Mouse (Mus musculus) ovary, postnatal 10 days (tissue): ENCODE data around the gene Elfn2.

Experiments used
- DNase-seq: peaks from one replicate; pipeline ENCODE4 v3.0.0; 2022; ENCODE audit warnings: low spot score

Gene Elfn2

DNA sequence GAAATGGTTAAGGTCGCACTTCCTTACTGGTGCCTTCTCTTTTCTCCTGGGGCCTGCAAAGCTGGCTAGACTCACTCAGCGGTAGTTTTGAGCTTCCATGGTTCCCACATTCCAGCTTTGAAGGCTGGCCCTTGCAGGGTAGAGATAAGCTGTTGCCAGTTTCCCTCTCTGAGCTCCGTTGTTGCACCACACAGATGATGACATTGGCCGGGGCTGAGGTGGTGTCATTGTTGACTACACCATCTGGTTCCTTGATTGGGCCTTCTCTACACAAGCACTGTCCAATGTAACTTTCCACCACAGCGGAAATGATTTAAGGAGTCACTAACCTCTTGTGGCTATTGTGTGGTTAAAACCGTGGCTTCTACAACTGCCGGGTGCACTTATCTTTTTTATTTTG is 2.0 kb upstream of the Elfn2 start:
- no peak for DNase-seq

DNA sequence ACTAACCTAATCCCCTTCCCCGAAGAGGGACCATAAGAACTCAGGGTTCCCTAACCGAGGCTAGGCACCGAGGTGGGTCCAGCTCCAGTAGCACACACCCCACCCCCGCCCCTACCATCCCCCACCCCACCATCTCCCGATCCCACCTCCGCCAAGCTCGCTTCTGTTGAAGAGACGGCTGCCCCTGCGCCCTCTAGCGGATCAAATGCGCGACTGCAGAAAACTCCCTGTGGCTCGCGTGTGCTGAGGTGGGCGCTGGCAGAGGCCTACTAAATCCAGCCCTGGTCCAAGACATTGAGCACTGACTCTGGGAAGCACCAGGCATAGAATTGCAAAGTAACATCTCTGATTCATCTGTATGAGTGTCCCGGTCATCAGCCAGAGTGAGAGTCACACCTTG is 1.5 kb upstream of the Elfn2 start:
- no peak for DNase-seq

DNA sequence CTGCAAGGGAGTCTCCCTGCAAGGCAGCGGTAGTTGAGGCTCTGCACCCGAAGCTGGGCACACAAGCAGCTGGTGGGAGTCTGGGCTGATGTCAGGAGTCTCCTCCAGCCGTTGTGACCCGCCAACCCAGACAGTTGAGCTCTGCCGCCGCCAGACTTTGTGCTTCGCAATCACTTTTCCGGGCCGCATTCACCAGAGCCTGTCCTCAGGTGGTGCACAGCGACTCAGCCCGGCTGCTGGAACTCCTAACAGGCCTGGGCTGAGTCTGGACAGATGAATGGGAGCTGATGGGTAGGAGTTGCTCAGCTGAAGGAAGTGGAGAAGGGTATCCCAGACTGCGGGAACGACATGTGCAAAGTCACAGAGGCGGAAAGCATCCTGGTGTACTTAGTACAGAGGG is 845 bp upstream of the Elfn2 start:
- DNase-seq, result no peak

DNA sequence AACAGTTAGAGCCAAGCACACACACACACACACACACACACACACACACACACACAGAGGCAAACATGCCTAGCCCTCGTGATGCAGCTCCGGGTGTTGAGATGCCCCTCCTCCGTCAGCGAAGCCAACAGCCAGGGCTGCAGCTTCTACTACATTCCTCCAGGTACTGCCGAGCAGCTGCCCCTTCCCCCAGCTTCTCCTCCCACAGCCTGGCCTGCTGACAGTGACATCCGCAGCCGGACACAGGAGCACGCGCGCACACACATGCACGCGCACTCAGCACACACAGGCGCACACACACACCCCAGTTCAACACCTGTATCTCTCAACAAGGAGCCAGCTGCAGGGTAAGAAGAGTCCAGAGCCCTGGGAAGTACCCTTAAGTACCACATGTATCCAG is 1.6 kb downstream of the Elfn2 start:
- DNase-seq, result no peak

DNA sequence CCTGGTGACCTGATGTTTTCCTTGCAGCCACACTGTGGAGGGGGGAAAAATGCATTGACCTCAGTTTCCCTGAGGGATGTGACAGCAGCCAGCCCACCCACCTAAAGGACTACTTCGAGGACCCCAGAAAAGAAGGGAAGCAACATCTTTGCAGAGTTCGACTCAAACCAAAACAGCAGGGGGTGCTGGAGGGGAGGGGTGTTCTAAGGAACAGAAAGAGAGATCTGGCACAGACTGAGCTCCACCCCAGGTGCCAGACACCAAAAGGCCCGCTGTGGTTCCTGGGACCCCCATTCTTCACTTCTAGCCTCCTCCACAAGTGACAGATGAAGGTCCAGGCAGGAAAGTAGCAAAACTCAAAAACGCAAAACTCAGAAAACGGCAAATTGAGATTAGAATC is 2.7 kb downstream of the Elfn2 start:
- no peak for DNase-seq

DNA sequence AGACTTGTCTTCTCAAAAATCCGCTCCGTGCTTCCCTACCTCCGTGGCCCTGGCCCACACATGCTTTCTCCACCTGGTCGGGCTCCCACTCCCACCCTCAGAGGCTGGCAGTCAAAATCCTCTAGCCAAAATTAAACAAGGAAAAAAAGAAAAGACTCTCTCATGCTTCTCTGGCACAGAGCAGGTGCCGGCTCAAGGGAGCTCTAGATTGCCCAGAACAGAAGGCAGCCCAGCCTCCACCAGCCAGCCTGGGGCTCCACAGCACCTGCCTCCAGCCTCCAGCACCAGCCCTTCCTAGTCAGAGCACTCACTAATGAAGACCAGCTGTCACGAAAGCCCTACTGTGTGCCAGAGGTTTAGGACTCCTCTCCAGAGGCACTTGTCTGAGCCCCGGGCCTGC is 4.8 kb downstream of the Elfn2 start:
- no peak for DNase-seq

DNA sequence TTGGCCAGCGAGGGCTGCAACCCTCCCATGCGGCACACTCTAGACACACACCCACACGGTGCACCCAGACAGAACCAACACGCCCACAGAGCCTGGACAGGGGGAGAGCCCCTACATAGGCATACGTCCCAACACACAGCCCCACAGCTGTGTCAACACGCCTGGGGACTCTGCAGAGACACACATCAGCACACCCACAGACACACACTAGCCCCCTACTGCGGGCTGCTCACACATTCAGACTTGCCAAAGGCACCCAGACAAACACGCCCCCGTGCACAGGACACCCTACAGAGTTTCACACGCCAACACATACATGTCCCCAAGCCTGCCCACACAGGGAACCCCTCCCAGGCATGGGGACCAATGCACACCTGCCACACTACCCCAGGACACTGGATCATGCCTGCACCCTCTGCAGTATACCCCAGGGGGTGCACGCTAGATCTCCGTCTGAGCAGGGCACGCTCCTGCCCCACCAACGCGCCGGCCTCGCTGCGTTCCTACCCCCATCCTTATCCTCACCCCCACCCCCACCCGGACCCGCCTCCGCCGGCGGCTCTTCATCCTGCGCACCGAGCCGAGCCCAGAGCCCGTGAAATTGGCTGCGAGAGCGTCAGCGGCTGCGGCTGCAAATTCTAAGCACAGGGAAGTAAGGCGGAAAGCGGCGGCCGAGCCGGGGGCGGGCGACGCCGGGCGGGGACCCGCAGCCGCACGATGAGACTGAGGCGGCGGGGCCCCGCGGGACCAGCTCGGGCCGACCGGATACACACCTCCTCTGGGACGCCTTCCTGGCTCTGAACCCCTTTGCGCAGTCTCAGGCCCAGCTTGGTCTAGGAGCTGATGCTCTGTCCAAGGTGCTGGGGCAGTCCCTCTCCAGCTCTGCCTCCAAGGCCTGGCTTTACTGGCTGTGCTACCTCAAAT is 6.0 kb downstream of the Elfn2 start:
- DNase-seq, result no peak

DNA sequence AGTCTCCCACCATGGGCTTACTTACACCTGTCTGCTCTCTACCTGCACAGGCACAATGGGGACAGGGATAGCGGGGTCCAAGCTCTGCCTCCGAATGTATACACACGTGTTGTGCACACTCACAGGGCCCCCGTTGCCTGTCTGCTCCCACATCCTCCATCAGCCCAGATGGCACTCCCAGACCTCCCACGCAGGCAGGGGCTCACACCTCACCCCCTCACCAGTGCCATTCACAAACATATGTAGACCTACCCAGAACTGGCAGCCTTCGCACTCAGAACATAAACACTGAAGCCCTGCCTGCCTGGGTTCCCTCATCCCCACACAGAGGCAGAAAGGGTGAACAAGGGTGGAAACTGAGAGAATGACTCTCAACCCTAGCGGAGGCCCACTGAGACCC is 6.6 kb downstream of the Elfn2 start:
- no peak for DNase-seq

DNA sequence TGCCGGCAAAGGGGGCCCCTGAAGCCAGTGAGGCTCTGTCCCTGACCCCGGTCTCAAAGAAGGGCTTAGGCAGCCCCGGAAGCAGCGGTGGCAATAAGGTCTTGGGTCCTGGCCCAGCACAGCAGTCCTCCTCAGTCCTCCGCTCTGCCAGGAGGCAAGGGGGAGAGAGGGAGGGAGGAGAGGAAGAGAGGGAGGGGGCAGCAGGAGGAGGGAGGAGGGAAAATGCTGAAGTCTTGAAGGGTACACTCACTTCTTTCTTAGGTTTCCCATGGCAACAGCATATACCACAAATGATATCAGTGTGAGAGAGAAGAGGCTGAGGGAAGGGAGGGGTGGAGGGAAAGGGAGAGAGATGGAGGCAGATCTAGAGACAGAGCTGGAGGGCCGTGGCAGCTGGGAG is 7.9 kb downstream of the Elfn2 start:
- DNase-seq, result no peak

DNA sequence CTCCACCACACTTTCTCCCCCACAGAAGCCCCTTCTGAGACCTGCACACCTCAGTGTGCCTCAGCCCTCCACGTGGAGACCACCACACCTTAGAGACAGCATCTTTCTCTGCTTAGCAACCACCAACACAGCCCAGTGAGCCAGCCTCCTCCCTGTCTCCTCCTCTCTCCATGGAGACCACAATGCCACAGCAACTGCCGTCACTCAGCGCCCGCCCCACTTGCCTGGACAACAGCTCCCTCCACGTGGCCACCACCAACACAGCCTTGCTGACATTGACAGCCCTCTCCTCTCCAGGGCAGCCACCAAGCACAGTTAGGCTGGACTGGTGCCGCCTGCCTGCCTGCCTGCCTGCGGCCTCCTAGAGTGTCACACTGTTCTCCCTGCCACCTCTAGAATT is 8.8 kb downstream of the Elfn2 start:
- DNase-seq, result no peak

DNA sequence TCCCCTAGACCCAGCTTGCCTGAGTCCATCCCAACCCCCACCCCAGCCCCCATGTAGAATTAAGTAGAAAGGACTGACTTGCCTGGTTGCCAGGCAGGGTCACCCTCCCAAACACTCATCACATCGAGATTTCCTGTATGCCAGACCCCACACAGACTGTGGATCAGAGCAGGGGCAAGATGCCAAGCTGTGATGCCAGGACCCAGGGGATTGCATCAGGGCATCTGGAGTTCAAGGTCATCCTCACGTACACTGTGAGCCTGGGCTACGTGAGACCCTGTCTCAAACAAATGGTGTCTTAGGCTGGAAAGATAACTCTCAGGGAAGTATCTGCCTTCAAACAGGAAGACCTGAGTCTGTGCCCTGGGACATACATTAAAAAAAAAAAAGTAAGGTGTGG is 11.9 kb downstream of the Elfn2 start:
- DNase-seq, result no peak

DNA sequence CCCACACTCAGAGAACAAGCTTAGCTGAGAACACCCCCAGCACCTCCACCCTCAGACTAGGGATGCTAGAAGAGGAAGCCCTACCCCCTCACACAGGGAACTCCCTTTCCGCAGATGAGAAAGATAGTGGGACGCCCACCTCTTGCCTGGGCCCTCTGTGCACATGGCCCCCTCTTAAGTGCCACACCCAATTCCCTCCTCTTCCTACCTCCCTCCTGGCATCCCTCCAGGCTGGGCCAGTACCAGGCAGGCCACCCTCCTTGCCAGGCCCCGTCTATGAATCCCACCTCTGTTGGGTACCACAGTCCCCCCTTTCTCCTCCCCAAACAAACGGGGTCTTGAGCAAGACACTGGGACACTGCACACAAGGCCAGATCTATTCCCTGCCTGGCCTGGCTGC is 13.7 kb downstream of the Elfn2 start:
- no peak for DNase-seq

DNA sequence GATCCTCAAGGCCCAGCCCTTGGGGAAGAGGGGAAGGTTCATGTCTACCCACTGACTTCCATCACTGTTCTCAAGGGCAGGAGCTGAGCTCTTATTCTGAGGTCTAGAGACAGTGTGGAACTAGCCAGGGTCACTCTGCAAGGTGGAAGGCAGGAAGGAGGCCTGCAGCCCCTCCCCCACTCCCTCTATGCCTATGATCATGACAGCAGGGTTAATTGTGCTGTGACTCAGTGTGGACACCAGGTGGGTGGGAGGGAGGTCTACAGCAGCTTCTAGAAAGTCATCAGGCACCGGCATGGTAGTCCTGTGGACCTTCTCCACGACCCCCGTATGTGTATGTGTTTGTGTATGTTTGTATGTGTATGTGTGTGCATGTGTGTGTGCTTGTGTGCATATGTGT is 14.6 kb downstream of the Elfn2 start:
- DNase-seq, result no peak

DNA sequence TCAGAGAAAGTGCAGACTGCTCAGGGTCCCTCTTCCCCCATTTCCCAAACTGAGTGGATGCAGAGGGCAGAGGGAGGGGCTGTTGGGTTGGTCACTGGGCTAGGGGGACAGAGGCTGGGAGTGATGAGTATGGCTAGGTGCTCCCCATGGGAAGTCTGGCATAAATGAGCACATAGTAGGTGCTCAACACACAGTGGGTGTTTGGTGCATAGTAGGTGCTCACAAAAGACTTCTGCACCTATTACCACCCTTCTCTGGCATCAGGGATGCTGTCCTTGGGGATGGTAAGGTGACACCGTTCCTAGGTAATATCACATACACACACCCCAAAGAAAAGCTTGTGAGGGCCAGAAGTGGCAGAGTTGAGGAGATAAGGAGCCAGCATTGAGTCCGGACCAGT is 18.2 kb downstream of the Elfn2 start:
- DNase-seq, result no peak

DNA sequence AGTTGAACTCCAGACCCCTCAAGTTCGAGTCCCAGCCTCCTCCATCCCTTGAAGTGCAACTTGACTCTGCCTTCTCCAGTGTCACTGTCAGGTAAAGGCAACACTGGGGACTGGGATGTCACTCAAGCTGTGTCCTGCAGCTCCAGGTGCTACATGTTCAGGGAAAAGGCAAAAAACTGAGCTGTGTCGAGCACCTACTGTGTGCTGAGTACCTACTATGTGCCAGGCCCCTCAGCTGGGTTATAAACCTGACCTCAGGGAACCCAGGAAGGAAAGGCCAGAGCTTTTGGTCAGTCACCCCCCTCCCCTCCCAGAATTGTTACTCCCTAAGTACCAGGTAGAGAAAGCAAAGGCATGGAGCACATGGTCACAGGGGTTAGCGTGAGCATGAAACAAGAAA is 19.1 kb downstream of the Elfn2 start:
- no peak for DNase-seq

DNA sequence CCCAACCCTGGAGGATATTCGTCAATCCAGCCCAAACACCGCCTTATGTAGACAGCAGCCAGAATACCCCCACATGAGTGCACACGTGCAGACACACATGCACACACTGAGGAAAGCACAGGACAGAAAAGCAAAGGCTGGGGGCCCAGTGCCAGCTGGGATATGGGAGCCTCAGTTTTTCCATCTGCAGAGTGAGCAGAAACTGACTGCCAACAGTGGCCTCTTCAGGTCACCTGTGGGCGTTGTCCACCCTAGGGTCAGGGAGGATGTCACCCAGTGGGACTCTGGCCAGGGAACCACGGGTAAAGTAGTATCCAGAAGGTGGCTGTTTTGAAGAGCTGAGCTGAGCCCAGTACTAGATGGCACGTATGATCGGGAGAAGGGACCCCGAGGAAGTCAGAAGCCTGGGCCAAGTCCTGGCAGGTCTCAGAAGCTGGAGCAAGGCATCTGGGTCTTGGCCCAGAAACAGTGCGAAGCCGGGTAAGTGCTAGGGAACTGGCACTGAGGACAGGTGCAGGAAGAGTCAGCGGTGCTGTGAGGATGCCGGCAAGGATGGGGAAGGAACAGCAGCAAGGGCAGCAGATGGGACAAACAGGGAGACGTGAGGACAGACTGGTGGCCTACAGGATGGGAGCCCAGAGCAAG is 20.0 kb downstream of the Elfn2 start:
- no peak for DNase-seq

DNA sequence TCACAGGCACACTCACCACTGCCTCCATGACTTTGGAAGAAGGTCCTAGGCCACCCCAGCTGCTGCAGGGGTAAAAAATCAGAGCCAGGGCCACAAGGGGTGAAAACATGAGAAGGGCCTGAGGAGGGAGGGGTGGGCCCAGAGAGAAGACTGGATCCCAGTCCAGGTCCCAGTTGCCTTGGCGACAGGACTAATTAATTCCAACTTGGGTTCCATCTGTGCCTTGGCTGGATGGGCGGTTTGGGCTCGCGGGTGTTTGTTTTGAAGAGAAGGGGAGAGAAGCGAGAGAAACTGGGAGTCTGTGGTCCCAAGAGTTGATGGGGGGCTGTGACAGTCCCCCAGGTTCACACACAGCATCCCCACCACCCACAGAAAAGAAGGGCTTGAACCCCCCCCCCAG is 20.5 kb downstream of the Elfn2 start:
- DNase-seq, result no peak

DNA sequence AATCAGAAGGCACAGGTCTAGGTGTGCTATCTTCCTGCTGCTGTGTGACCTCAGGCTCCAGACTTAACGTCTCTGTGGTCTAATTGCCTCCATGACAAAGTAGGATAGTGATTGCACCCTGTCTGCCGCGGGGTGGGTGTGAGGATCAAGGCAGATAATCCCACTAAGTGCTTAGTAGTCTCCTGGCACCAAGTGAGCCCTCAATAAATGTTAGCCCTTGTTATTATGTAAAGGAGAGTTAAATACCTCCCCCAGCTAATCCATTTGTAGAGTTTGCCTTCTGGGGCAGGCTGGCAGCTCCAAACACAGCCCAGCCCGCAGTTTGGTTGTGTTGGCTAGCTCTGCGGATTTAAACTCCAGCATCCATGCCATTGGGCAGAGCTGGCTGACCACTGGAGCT is 22.8 kb downstream of the Elfn2 start:
- no peak for DNase-seq

DNA sequence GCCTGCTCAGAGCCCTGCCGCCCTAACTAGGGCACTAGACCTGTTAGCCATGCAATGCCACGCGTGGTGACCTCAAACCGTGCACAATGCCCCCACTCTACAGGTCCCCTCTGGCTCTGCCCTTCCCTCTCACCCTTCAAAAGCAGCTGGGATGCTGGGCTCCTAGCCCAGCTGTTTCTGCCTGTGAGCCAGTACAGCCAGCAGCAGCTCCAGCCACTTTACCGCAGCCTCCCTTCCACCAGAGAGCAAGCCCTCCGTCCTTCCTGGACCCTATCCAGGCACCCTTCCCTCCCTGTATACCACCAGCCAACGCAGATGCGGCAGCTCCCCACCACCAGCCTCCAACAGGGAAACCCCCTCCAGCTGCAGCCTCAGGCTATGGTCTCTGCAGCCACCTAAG is 26.1 kb downstream of the Elfn2 start:
- no peak for DNase-seq

DNA sequence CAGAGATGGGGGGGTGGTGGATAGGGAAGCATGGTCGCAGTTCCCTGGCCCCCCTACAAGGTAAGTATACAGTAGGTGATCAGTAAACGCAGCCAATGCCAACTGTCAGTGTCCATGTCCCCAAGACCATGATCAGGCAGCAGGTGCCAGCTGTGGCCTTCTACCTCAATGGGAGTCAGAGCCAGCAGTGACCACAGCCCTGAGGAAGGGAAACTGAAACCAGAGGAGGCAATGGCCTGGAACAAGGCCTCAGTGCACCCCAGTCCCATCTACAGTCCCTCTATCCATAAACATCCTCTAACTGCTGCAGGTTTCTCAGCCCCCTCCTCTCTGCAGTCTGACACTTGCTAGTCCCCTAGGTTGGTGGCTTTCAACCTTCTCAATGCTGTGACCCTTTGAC is 27.9 kb downstream of the Elfn2 start:
- DNase-seq, result no peak

DNA sequence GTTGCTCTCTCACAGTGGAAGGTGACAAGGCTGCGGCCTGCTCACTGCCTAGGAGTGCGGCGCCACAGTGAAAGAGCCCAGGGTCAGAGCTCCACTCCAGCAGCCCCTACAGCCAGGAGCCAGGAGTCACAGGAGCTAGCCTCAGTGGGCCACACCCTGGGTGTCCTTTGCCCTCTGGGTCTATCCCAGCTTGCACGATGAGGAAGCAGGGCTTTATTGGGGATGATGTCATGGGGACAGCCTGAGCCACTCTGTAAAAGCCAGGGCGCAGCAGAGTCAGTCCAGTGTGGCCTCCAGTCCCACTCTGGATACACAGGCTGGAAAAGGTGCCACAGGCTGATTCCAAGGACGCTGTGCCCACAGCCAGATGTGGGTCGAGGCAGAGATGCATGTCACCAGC is 31.7 kb downstream of the Elfn2 start:
- DNase-seq, result no peak

DNA sequence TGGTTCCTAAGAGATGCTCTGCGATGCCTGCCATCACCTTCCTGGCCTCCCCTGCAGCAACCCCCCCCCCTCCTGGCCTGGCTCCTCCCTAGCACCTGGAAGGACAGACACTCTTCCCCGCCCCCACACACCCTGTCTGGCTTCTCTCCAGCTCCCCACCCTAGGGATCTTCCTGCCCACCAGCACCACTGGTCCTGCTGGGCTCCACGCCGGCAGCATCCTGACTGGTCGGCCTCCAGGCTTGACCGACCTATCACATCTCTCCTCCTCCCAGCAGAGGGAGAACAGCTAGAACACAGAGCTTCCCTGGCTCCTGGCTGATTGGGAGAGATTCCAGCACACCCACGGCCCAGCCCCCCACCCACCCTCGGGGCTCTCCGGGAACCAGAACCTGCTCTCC is 34.5 kb downstream of the Elfn2 start:
- no peak for DNase-seq

DNA sequence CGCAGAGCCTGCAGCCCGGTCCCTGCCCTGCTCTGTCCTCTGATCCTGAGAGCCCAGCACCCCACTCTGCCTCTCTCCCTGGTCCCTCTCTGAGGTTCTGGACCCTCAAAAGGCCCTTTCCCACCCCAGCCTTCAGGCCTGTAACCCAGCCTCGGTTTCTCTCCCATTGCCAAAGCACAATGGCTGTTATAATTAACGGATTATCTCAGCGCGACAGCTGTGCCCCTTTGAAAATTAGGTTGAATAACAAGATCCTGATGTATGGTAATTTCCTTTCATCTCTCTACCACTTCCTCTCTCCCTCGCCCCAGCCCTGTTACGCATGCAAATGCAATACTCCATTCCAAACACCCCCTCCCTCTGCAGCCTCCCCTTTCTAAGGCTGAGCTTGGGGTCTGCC is 35.1 kb downstream of the Elfn2 start:
- DNase-seq, result no peak

DNA sequence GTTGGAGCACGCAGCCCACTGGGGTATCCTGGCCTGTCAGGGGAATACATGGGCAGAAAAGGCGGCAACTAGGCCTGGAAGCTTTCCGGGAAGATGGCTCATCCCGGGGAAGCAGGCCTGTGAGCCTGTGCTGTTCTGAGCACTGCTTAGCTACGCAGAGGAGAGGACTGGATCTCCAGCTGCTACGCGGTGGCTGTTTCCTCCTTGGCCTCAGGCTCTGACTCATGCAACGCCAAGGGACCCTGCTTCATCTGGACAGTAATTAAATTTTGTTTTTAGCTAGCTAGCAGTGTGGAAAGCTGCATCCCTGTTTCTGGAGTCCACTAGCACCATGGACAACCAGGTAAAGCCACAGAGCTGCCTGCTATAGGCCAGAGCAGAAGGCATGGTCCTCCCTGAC is 36.8 kb downstream of the Elfn2 start:
- no peak for DNase-seq
